Mouse (Mus musculus) myocyte (in vitro differentiated cells): ENCODE results near the gene Twf2.

ENCODE experiments used
- CEBPB ChIP-seq: IDR thresholded peaks from 2 replicates; pipeline ENCODE4 v1.6.1; 2011; ENCODE audit warnings: mild to moderate bottlenecking, moderate library complexity; ENCODE audit not compliant: poor library complexity, insufficient read depth, severe bottlenecking
- E2F4 ChIP-seq: IDR thresholded peaks from one replicate; pipeline ENCODE4 v1.6.1; 2011; ENCODE audit warnings: mild to moderate bottlenecking, control low read depth, moderate library complexity; ENCODE audit not compliant: insufficient read depth
- MAX ChIP-seq: IDR thresholded peaks from one replicate; pipeline ENCODE4 v1.6.1; 2011; ENCODE audit warnings: low read depth, mild to moderate bottlenecking, control low read depth
- MYOD1 ChIP-seq, 3 experiments: IDR thresholded peaks; one replicate each; pipeline ENCODE4 v1.6.1; 2011; ENCODE audit warnings: control low read depth in 2 of 3, low read depth in 2 of 3, mild to moderate bottlenecking in 2 of 3, moderate library complexity in 1 of 3; ENCODE audit not compliant: insufficient read length in 2 of 3, control insufficient read depth in 1 of 3
- MYOG ChIP-seq, 3 experiments: IDR thresholded peaks; one replicate each; pipeline ENCODE4 v1.6.1; 2011; ENCODE audit warnings: control low read depth in 2 of 3, low read depth in 2 of 3, mild to moderate bottlenecking in 2 of 3; ENCODE audit not compliant: insufficient read length in 2 of 3, control insufficient read depth in 1 of 3, insufficient read depth in 1 of 3
- POLR2A ChIP-seq: IDR thresholded peaks from one replicate; pipeline ENCODE4 v1.6.1; 2011; ENCODE audit warnings: low read depth, mild to moderate bottlenecking, control low read depth, moderate library complexity; ENCODE audit not compliant: insufficient read length
- POLR2AphosphoS2 ChIP-seq: IDR thresholded peaks from one replicate; pipeline ENCODE4 v1.6.1; 2011; ENCODE audit warnings: low read depth, control low read depth; ENCODE audit not compliant: insufficient read length
- REST ChIP-seq: IDR thresholded peaks from one replicate; pipeline ENCODE4 v1.6.1; 2011; ENCODE audit warnings: mild to moderate bottlenecking, control low read depth, moderate library complexity; ENCODE audit not compliant: insufficient read depth, insufficient read length
- SRF ChIP-seq: IDR thresholded peaks from one replicate; pipeline ENCODE4 v1.6.1; 2011; ENCODE audit warnings: low read depth; ENCODE audit not compliant: control insufficient read depth, insufficient read length
- TCF12 ChIP-seq: IDR thresholded peaks from one replicate; pipeline ENCODE4 v1.6.1; 2011; ENCODE audit warnings: mild to moderate bottlenecking, control low read depth; ENCODE audit not compliant: poor library complexity, insufficient read depth, severe bottlenecking
- TCF3 ChIP-seq: IDR thresholded peaks from one replicate; pipeline ENCODE4 v1.6.1; 2011; ENCODE audit warnings: low read depth, control low read depth; ENCODE audit not compliant: insufficient read length
- USF1 ChIP-seq: IDR thresholded peaks from one replicate; pipeline ENCODE4 v1.6.1; 2011; ENCODE audit warnings: low read depth, mild to moderate bottlenecking, control low read depth, moderate library complexity

DNA sequence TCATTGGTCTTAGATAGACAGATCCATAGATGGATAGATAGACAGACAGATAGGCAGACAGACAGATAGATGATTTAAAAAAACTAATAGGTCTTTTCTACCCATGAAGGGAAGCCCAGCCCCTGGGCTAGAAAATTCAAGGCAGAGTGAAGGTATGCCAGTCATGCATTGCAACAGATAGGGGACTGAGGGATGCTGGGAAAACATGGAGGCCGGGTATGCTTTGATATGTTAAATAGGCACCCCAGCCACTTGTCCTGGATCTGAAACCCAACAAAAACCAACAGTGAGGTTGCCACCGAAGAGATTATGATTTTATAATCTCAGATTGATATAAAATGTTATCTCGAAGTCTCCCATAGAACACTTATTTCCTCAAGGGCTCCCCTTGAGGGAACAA is 35.7 kb upstream of the Twf2 start:
- TF ChIP-seq POLR2A, result no peak
- TF ChIP-seq POLR2AphosphoS2, result no peak
- TF ChIP-seq E2F4, result no peak
- TF ChIP-seq MAX, result no peak
- no peak for TF ChIP-seq MYOD1 (IDR thresholded peaks at IDR 0.05; ENCODE audit: control insufficient read depth in 1 of 3, insufficient read length in 2 of 3, low read depth in 2 of 3)
- no peak for TF ChIP-seq MYOG (IDR thresholded peaks at IDR 0.05; ENCODE audit: control insufficient read depth in 1 of 3, insufficient read depth in 1 of 3, insufficient read length in 2 of 3, low read depth in 2 of 3)
- no peak for TF ChIP-seq REST
- no peak for TF ChIP-seq USF1
- no peak for TF ChIP-seq TCF3
- TF ChIP-seq TCF12, result no peak
- TF ChIP-seq CEBPB, result no peak
- no peak for TF ChIP-seq SRF
